Mouse (Mus musculus) MEL (cell line): Measurements from ENCODE around the gene Guk1. TPM values are rescaled to one million over a fixed set of nuclear protein-coding genes. Genes with fewer than 3 reads are reported as not detected.

ENCODE experiments used
- DNase-seq: peaks from one replicate; pipeline ENCODE4 v3.0.0; 2011; ENCODE audit warnings: low read depth, low spot score
- H3K27ac ChIP-seq: 2 replicates; pipeline ENCODE4 v1.5.1; 2012; ENCODE audit warnings: low read depth, mild to moderate bottlenecking, control low read depth, low read length, moderate library complexity; ENCODE audit not compliant: control insufficient read depth
- H3K27me3 ChIP-seq, 2 experiments: fragments of 150-350 bp in 1 of 2; sonication (generic) in 1 of 2; 2 replicates each; pipeline ENCODE4 v1.6.1; 2012; ENCODE audit warnings: low read length in 2 of 2, mild to moderate bottlenecking in 2 of 2, improper control_type of control experiment in 1 of 2, moderate library complexity in 1 of 2; ENCODE audit not compliant: insufficient read depth in 2 of 2, control insufficient read depth in 1 of 2
- H3K36me3 ChIP-seq, 2 experiments: 2 replicates each; pipeline ENCODE4 v1.6.1; 2012 to 2014; ENCODE audit warnings: low read length in 2 of 2, improper control_type of control experiment in 1 of 2, inconsistent platforms in 1 of 2, mild to moderate bottlenecking in 1 of 2; ENCODE audit not compliant: insufficient read depth in 2 of 2, control insufficient read depth in 1 of 2
- H3K4me1 ChIP-seq, 2 experiments: fragments of 150-350 bp in 1 of 2; sonication (generic) in 1 of 2; 2 replicates each; pipeline ENCODE4 v1.6.1; 2012; ENCODE audit warnings: low read length in 2 of 2, improper control_type of control experiment in 1 of 2, mild to moderate bottlenecking in 1 of 2; ENCODE audit not compliant: insufficient read depth in 2 of 2, control insufficient read depth in 1 of 2
- H3K4me3 ChIP-seq, 2 experiments: fragments of 150-350 bp in 1 of 2; sonication (generic) in 1 of 2; 2 replicates each; pipeline ENCODE4 v1.5.1; 2012; ENCODE audit warnings: low read depth in 2 of 2, low read length in 2 of 2, mild to moderate bottlenecking in 2 of 2, moderate library complexity in 2 of 2, control low read depth in 1 of 2, improper control_type of control experiment in 1 of 2; ENCODE audit not compliant: control insufficient read depth in 1 of 2, insufficient read depth in 1 of 2
- H3K79me2 ChIP-seq: 2 replicates; pipeline ENCODE4 v1.6.1; 2012; ENCODE audit warnings: mild to moderate bottlenecking, low read length, moderate library complexity; ENCODE audit not compliant: control insufficient read depth, poor library complexity, insufficient read depth
- H3K9ac ChIP-seq: 2 replicates; pipeline ENCODE4 v1.6.1; 2012; ENCODE audit warnings: low read depth, mild to moderate bottlenecking, control low read depth, low read length, moderate library complexity; ENCODE audit not compliant: control insufficient read depth, poor library complexity, severe bottlenecking
- H3K9me3 ChIP-seq: fragments of 150-350 bp; sonication (generic); replicated peaks from 2 replicates; pipeline ENCODE4 v1.6.1; 2012; ENCODE audit warnings: mild to moderate bottlenecking, low read length, improper control_type of control experiment, moderate library complexity; ENCODE audit not compliant: insufficient read depth
- BHLHE40 ChIP-seq: IDR thresholded peaks from 2 replicates; pipeline ENCODE4 v1.6.1; 2012; ENCODE audit warnings: low read depth, mild to moderate bottlenecking, inconsistent platforms, low read length, improper control_type of control experiment, borderline replicate concordance
- CHD2 ChIP-seq: IDR thresholded peaks from 2 replicates; pipeline ENCODE4 v1.6.1; 2011; ENCODE audit warnings: low read length, improper control_type of control experiment
- CTCF ChIP-seq, 3 experiments: IDR thresholded peaks in 2 of 3; conservative IDR thresholded peaks in 1 of 3; 2 replicates each; pipeline ENCODE4 v1.5.1; 2011 to 2012; ENCODE audit warnings: low read length in 3 of 3, low read depth in 2 of 3, mild to moderate bottlenecking in 2 of 3, improper control_type of control experiment in 1 of 3, inconsistent platforms in 1 of 3, mixed read lengths in 1 of 3, moderate library complexity in 1 of 3; ENCODE audit not compliant: control insufficient read depth in 1 of 3, insufficient read depth in 1 of 3, poor library complexity in 1 of 3, severe bottlenecking in 1 of 3
- E2F4 ChIP-seq: IDR thresholded peaks from 2 replicates; pipeline ENCODE4 v1.6.1; 2011; ENCODE audit warnings: low read depth, low read length, improper control_type of control experiment, borderline replicate concordance
- ELF1 ChIP-seq: IDR thresholded peaks from 2 replicates; pipeline ENCODE4 v1.6.1; 2014; ENCODE audit warnings: low read depth, mild to moderate bottlenecking, inconsistent platforms, low read length, improper control_type of control experiment, moderate library complexity
- ETS1 ChIP-seq: IDR thresholded peaks from 2 replicates; pipeline ENCODE4 v1.6.1; 2012; ENCODE audit warnings: low read depth, mild to moderate bottlenecking, inconsistent platforms, low read length, improper control_type of control experiment, moderate library complexity
- GABPA ChIP-seq: IDR thresholded peaks from 2 replicates; pipeline ENCODE4 v1.6.1; 2012; ENCODE audit warnings: low read depth, mild to moderate bottlenecking, inconsistent platforms, low read length, improper control_type of control experiment, moderate library complexity
- GATA1 ChIP-seq: IDR thresholded peaks from 2 replicates; pipeline ENCODE4 v1.6.1; 2011; ENCODE audit warnings: low read depth, low read length, improper control_type of control experiment
- JUND ChIP-seq: IDR thresholded peaks from 2 replicates; pipeline ENCODE4 v1.6.1; 2011; ENCODE audit warnings: low read depth, mild to moderate bottlenecking, improper control_type of control experiment, low read length
- MAX ChIP-seq: IDR thresholded peaks from 2 replicates; pipeline ENCODE4 v1.6.1; 2011; ENCODE audit warnings: low read length, improper control_type of control experiment
- MAZ ChIP-seq: IDR thresholded peaks from 2 replicates; pipeline ENCODE4 v1.6.1; 2012; ENCODE audit warnings: low read depth, mild to moderate bottlenecking, inconsistent platforms, low read length, improper control_type of control experiment
- MEF2A ChIP-seq: IDR thresholded peaks from 2 replicates; pipeline ENCODE4 v1.6.1; 2014; ENCODE audit warnings: low read depth, mild to moderate bottlenecking, inconsistent platforms, low read length, improper control_type of control experiment; ENCODE audit not compliant: poor library complexity, insufficient replicate concordance, severe bottlenecking; ENCODE audit errors: extremely low read depth
- MYB ChIP-seq: IDR thresholded peaks from 2 replicates; pipeline ENCODE4 v1.6.1; 2011; ENCODE audit warnings: mild to moderate bottlenecking, low read depth, low read length, improper control_type of control experiment
- MYC ChIP-seq: IDR thresholded peaks from 2 replicates; pipeline ENCODE4 v1.6.1; 2011; ENCODE audit warnings: low read depth, mild to moderate bottlenecking, low read length, improper control_type of control experiment, moderate library complexity
- NRF1 ChIP-seq: IDR thresholded peaks from 2 replicates; pipeline ENCODE4 v1.6.1; 2014; ENCODE audit warnings: low read depth, mild to moderate bottlenecking, inconsistent platforms, low read length, improper control_type of control experiment, moderate library complexity; ENCODE audit not compliant: poor library complexity, insufficient read depth, severe bottlenecking
- POLR2A ChIP-seq, 2 experiments: IDR thresholded peaks; 2 replicates each; pipeline ENCODE4 v1.6.1; 2011 to 2012; ENCODE audit warnings: low read length in 2 of 2, mild to moderate bottlenecking in 2 of 2, control low read depth in 1 of 2, improper control_type of control experiment in 1 of 2, low read depth in 1 of 2, moderate library complexity in 1 of 2; ENCODE audit not compliant: control insufficient read depth in 1 of 2, insufficient read depth in 1 of 2, poor library complexity in 1 of 2
- POLR2AphosphoS2 ChIP-seq: IDR thresholded peaks from 2 replicates; pipeline ENCODE4 v1.6.1; 2011; ENCODE audit warnings: low read length, improper control_type of control experiment
- SIN3A ChIP-seq: IDR thresholded peaks from 2 replicates; pipeline ENCODE4 v1.6.1; 2012; ENCODE audit warnings: low read length, improper control_type of control experiment, inconsistent platforms
- TAL1 ChIP-seq: IDR thresholded peaks from 2 replicates; pipeline ENCODE4 v1.6.1; 2012; ENCODE audit warnings: mild to moderate bottlenecking, inconsistent platforms, low read length, moderate library complexity, mixed read lengths
- TBP ChIP-seq: IDR thresholded peaks from 2 replicates; pipeline ENCODE4 v1.8.0; 2011; ENCODE audit warnings: low read depth, low read length, improper control_type of control experiment
- TCF12 ChIP-seq: IDR thresholded peaks from 2 replicates; pipeline ENCODE4 v1.6.1; 2014; ENCODE audit warnings: low read depth, mild to moderate bottlenecking, inconsistent platforms, low read length, improper control_type of control experiment, moderate library complexity
- ZKSCAN1 ChIP-seq: IDR thresholded peaks from 2 replicates; pipeline ENCODE4 v1.6.1; 2012; ENCODE audit warnings: low read depth, mild to moderate bottlenecking, inconsistent platforms, low read length, improper control_type of control experiment, moderate library complexity
- ZNF384 ChIP-seq: IDR thresholded peaks from 2 replicates; pipeline ENCODE4 v1.6.1; 2012; ENCODE audit warnings: low read depth, mild to moderate bottlenecking, inconsistent platforms, low read length, improper control_type of control experiment
- polyA plus RNA-seq, 2 experiments: library from polyadenylated mRNA; stranded (reverse) in 1 of 2; unstranded in 1 of 2; fragments of >175 nt in 1 of 2; fragments of >200 nt in 1 of 2; gene quantifications; 2 replicates each; pipeline versions ENCODE4 v1.2.1 to v1.2.4; 2012; ENCODE audit warnings: low replicate concordance in 2 of 2, low read depth in 1 of 2; ENCODE audit not compliant: insufficient read length in 2 of 2, insufficient read depth in 1 of 2, missing spikeins in 1 of 2
- total RNA-seq: library from RNA; depleted of rRNA; stranded (reverse); fragments of 300-350 nt; gene quantifications from 2 replicates; pipeline ENCODE4 v1.2.3, GENCODE M21; 2012

Gene Guk1
- total and polyA plus RNA-seq, 3 experiments, result 215 to 295 TPM; not detected in 1

DNA sequence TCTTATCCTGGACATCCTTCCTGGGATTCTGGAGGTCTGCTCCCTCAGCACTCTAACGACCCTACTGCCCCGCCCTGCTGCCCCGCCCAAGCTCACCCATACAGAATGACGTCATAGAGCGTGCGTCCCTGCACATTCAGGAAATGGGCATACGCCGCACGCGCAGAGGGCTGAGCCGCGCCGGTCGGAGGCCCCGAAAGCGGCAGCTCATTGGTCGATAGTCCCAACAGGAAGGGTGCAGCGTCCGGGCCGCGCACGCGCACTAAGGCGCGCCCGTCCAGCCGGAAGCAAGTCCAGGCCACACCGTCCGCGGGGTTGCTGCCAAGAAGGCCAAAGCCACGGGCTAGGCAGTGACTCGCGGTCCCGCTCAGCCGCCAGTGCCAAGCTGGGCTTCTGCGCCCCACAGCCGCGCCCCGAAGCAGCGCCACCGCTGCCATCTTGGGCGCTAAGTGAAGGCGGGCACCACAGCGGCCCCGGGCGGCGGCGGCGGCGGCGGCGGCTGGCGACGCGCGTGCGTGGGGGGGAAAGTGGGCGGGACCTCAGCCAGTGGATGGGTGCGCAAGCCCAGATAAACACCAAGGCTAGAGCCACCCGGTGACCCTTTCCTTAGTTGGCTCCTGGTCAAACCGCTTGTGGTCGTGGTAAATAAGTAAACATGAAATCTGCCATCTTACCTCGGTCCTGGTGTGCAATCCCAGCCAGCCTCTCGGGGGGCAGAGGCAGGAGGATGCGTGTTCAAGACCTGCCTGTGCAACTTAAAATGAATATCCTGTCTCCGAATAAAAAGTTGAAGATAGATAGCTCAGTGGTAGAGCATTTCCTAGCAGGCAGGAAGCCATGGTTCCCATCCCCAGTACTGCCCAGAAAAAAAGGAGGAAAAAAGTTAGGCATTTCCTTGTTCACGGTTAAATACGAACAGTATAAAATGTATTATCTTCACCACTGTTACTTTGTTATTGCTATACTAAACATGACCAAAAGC lies 28.5 kb downstream of the Guk1 start, which contains the start of gene Iba57 (continued):
- peak; percentile 79 for TF ChIP-seq NRF1
- peak; percentile 74 for TF ChIP-seq TCF12
- TF ChIP-seq E2F4, result peak; percentile 46; the same call in 1 of the 2 replicates
- TF ChIP-seq POLR2A (IDR thresholded peaks at IDR 0.05; ENCODE audit: control insufficient read depth in 1 of 2, insufficient read depth in 1 of 2, low read depth in 1 of 2, low read length in 2 of 2, poor library complexity in 1 of 2), result peak; percentile 92 to 93
- TF ChIP-seq ZNF384, result no peak
- peak; percentile 75 for TF ChIP-seq TAL1
- peak; percentile 30; the same call in 1 of the 2 replicates for TF ChIP-seq GATA1
- TF ChIP-seq POLR2AphosphoS2, result peak; percentile 88
- peak; percentile 98 for TF ChIP-seq MAZ
- no peak for TF ChIP-seq CHD2
- peak; percentile 88 for TF ChIP-seq ETS1
- TF ChIP-seq MYB, result 0 out of 2 replicates have a peak, but pooled peaks have one; percentile 17

DNA sequence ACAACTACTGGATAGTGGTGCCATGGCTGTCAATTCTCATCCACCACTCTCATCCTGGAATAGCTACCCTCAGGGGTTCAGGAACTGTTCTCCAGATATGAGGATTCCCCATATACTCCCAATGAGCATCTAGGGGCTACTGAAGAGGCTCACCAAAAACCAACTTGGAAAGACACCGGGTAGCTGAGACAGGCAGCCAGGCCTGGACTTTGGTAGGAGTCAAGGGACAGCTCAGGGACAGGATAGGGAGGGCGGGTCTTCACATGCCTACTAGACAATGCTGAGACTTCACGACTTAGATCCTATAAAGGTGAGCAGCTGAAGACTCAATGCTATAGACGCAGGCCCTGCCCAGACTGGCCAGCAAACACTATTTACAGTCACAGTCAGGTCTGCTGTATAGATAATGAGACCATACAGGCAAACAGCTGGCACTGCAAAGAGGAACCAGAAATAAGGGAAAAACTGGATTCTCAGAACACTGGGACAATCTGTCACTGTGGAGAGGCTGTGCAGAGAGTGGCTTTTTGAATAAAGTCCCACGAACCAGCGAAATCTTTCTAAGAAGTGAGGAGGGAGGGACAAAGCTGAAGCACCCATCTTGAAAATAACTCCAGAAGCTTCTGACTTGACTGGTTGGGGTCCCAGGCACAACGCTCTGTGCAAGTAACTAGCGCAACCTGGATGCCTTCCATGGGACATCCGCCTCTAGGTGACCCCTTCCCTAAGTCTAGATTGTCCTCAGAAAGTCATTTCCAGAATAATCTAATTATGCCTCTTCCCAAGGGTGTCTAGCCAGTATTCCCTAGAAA lies 29.4 kb downstream of the Guk1 start:
- Histone ChIP-seq H3K4me3 (peak overlapping the region; percentile 67 to 68), H3K4me1 (peaks cover 22 to 37% of the 10 kb centered on the region in 2 experiments), H3K27ac (peak overlapping the region; percentile 50), H3K9me3 (no peaks in the 10 kb centered on the region), H3K9ac (peak overlapping the region; percentile 68), H3K27me3 (no peaks in the 10 kb centered on the region), H3K79me2 (peaks cover 10% of the 10 kb centered on the region), H3K36me3 (peaks cover 0 to 31% of the 10 kb centered on the region in 2 experiments; a peak in 2 of 4 replicates)
- TF ChIP-seq CTCF (IDR thresholded peaks at IDR 0.05 in 2 of 3, conservative IDR thresholded peaks at IDR 0.05 in 1 of 3; ENCODE audit: control insufficient read depth in 1 of 3, insufficient read depth in 1 of 3, low read depth in 2 of 3, low read length in 3 of 3, poor library complexity in 1 of 3, severe bottlenecking in 1 of 3), result no peak
- no peak for TF ChIP-seq ZKSCAN1
- no peak for TF ChIP-seq GABPA
- TF ChIP-seq GATA1, result 0 out of 2 replicates have a peak, but pooled peaks have one; percentile 14
- TF ChIP-seq BHLHE40, result no peak
- no peak for TF ChIP-seq SIN3A
- TF ChIP-seq MEF2A, result no peak
- TF ChIP-seq E2F4, result no peak
- TF ChIP-seq ELF1, result no peak
- peak; percentile 46; the same call in 1 of the 2 replicates for TF ChIP-seq ETS1
- no peak for TF ChIP-seq MAZ
- TF ChIP-seq TAL1, result peak; percentile 41
- TF ChIP-seq MAX, result no peak
- TF ChIP-seq MYC, result no peak
- no peak for TF ChIP-seq JUND
- TF ChIP-seq TBP, result no peak
- DNase-seq, result no peak
